Mouse (Mus musculus) CH12F3 (cell line): ENCODE measurements around the gene Pigv.
"Not testable (repeated sequence)": the region's sequence is repeated elsewhere in the genome, so short reads cannot be mapped to it uniquely, and the experiment has no call there.

Experiments used
- in situ Hi-C: fragments of 300-500 bp; cut with MboI; formaldehyde crosslinking; loops from 2 replicates; pipeline ENCODE4 v1.14.3; 2020; ENCODE audit warnings: low sequenced_read_pairs

Gene Pigv

DNA sequence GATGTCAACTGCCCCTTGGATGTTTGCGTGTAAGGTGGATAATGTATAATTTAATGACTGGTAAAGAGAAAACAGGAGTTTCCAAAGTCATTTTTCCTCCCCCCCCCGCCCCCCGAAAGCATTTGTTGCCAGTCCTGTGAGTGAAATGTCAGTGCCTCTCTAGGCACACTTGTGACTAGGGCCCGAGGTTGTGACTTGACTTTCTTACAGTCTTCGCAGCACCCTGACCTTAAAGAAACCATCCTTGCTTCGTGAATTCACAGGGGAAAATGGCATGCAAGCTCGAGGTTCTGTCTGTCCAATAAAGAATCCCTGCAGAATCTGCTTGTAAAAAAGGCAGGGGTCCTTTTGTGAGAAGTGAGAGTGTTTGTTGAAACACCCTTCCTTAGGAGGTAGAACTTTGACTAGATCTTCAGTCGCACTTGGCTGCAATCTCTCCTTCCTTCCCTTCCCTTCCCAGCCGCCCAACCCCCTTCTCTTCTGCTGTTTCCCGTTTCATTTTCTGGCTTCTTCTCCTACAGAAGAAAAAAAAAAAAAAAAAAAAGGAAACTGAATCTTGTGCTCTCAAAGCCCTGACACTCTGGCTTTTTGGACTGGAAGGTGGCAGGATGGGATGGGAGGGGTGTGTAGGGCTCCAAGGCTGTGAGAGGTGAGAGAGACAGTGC is 1.4 kb upstream of the Pigv start:
- in situ Hi-C loops, result no loop called here

DNA sequence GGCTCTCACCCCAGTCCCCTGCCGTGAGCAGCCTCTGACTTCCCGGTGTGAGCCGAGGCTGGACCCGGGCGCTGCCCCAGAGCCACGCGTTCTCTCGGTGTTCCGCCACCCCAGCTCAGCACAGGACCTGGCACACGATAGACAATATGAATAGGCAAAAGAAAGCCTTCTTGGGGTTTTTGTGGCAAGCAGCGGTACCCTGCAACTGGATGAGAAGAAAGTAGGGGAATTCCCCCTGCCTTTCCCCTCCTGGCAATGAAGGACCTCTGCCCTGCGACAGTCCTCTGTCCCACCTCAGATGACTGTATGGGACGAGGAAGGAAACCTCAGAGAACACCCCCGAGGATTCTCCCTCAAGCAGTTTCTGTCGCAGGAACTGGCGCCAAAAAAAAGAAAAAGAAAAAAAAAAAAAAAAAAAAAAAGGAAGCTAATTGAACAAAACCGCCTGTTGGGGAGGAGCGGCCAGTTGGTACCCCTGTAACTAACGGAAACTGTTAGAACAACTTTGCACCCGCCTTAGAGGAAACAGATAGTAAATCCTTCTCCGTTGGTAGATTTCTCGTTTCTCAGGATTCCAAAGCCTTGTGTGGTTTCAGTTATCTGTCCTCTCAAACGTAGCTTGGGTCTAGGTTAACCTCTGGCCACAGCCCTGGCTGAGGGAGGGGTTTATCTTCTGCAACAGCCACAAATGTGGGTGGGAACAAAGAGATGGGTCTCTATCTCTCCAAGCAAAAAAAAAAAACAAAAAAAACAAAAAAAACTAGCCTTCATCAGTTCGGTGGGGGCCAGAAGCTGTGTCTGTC is 599 bp upstream of the Pigv start:
- in situ Hi-C loops, result no loop called here

DNA sequence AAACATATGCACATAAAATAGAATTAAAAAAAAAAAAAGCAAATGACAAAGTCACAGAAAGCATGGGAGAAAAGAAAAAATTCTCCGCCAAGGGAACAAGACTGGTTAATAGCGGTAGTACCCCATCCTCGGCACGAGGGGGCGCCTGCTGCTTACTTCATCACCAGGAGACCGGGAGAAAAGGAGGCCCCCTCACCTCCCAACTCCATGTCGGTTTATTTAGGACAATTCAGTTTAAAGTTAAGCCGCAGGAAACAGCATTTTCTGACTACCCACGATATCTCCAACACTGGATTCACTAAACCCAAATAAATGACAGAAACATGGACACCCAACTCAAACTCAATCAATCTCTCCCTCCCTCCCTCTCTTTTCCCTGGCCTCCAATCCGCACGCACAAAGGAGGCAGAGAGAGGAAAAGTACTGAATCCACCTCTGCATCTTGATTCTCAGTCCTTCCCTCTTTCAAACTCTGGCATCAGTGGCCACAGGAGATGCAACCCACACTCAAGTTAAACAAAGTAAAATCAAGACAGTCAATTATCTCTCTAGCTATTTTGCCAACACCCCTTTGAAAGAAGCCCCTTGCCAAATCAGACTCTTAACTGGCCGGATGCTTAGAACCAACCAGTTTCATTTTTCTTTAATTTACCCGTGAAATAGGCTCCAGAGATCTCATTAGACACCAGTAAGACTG is 1.1 kb downstream of the Pigv start:
- in situ Hi-C loops, result no loop called here

DNA sequence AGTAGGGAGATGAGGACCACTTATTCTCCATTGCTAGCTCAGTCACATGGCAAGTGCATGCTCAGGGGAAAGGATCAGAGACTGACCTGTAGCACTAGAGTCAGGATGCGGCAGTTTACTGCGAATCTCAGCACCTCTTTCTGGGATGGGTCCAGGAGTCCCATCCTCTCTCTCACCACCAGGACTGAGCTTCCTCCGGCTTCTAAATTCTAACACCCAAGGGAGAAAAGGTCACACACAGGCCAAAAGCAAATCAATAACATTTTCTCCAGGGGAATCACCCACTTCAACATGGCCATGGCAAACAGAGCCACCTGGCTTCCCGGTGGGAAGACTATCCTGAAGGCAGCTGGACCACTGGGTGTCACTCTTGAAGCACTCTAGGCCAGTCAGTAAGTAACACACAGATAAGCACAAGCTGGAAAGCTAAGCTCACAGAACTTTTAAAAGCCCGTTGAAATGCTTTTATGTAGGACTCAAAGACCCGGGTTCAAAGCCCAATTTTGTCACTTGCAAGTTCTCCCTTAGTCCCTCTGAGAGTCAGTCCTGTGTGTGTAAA is 2.7 kb downstream of the Pigv start:
- in situ Hi-C loops, result loop anchor here (10.0 kb wide), 1 partner anchor 155 kb away; no protein-coding TSS in a partner anchor

DNA sequence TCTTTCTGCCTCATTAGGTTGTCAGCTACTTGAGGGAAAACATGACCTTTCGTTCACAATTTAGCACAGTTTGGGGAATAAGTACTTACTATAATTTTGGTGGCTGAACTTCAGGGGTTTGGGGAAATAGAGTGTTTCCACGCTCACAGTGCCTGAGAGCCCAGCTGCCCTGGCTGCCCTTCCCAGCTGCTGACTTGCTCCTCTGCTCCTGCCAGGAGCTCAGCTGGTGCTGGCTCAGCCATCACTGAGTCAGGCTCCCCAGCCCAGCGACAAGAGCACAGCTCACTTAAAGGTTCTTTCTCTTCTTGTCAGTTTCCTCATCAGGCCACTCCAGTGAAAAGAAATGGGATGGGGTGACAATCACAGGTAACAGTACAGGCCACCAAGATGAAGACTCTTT is 3.9 kb downstream of the Pigv start:
- in situ Hi-C loops, result loop anchor here (10.0 kb wide), 1 partner anchor 156 kb away; no protein-coding TSS in a partner anchor

DNA sequence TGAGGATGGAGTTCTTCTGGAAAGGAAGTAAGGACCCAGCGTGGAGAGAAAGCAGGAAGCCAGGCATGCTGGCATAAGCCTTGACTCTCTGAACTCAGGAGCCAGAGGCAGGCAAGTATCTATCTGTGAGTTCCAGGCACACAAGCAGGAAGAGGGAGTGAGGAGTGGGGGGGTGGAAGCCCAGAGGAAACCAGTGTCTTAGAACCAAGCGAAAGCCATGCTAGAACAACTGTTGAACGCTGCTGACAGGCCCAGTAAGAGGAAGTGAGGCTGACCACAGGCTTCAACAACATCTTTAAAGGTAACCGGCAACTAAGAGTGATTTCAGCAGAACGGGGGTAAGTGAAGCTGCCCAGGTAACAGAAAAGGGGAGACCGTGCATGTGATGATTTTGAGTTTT is 6.2 kb downstream of the Pigv start:
- in situ Hi-C loops, result loop anchor here (10.0 kb wide), 1 partner anchor 159 kb away; no protein-coding TSS in a partner anchor

DNA sequence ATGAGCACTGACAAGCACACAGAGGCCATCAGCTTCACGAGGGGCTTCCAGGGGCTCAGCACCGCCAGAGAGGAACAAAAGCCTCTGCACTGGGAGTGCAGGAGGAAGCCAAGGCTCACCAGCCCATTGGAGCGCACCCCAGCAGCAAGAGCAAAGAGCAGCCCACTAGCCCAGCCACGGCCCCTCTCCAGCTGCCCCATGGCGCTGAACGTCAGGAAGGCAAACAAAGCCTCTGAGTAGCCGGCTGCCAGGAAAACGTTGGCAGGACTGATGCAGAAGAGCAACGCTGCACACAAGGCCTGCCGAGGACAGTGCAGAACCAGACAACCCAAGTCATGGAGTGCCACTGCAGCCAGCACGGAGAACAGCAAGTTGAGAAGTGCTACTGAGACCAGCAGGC is 7.3 kb downstream of the Pigv start:
- in situ Hi-C loops, result loop anchor here (10.0 kb wide), 1 partner anchor 160 kb away; no protein-coding TSS in a partner anchor

DNA sequence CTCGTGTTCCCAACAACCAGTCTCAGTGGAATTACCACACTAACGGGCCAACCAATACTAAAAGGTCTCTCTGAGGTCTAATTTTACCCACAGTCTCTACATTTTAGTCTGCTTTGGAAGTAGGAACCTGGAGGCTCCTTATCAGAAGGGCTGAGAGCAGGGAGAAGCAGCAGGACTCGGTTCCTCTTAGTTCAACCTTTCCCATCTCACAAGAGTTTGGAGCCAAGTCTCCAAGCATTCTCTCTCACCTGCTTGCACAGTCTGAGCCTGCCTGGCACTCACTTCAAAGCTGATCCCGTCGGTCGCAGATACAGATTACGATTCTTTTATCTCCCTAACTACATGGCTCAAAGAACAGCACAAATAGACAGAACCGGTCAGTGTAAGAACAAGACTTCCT is 9.5 kb downstream of the Pigv start:
- in situ Hi-C loops, result loop anchor here (10.0 kb wide), 1 partner anchor 162 kb away; no protein-coding TSS in a partner anchor

DNA sequence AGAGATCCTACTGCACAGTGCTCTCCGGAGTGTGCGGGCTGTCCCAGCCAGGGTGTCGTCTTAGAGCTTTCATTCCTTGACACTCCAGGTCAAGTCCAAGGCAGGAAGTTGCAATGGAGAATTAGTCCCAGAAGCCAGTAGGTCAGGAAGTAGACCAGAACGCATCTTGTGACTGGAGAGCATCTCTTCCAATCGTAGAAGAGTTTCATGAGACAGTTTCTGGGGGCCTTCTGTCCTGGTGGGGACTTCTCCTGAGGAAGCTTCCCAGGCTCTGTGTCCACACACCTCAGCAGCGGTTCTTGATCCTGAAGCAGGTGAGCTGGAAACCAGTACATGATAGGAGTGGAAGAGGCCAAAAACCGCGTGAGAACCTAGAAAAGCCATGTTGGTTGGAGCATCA is 10.0 kb downstream of the Pigv start:
- in situ Hi-C loops, result loop anchor here (10.0 kb wide), 1 partner anchor 162 kb away; no protein-coding TSS in a partner anchor

DNA sequence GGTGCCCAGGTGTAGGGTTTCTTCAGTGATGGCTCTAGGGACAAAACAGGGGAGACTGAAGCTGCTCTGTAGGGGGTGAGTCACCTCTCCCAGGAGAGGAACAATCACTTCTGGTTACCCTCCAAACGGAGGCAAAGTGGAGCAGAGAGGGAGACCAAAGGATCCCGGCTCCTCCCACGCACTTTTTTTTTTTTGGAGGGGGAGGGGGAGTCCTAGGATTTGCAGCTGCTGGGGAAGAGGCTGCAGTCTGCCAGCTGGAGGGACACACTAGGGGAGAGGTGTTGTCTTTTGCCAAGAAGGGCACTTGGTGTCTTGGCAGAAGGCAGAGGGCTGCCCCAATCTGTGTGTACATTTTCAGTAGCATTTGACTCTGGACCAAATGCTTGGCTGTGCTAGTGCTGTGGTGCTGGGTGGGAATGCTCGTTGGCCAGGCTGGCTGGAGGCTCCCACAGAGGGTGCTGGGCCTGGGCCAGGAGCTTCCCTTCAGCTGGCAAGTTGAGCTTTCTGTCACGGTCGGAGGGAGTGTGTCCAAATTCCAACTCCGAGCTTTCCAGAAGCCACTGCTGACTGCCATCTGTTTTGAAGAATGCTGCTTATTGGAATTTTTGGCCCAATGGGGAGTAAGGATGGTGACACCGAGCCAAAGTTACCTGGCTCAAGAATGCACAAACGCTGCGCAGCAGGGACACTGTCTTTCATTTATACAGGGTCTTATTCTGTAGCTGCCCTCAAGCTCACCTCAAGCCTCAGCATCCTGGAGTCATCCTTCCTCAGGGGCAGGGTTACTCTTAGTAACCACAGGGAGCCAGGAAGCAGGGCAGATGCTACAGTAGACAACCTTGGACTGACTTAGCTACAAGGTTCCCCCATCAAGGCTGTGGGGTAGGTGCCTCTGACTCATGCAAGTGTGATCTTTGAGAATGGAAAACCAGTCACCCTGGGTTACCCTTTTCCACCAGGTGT is 12.0 kb downstream of the Pigv start:
- in situ Hi-C loops, result loop anchor here (10.0 kb wide), 1 partner anchor 164 kb away; no protein-coding TSS in a partner anchor

DNA sequence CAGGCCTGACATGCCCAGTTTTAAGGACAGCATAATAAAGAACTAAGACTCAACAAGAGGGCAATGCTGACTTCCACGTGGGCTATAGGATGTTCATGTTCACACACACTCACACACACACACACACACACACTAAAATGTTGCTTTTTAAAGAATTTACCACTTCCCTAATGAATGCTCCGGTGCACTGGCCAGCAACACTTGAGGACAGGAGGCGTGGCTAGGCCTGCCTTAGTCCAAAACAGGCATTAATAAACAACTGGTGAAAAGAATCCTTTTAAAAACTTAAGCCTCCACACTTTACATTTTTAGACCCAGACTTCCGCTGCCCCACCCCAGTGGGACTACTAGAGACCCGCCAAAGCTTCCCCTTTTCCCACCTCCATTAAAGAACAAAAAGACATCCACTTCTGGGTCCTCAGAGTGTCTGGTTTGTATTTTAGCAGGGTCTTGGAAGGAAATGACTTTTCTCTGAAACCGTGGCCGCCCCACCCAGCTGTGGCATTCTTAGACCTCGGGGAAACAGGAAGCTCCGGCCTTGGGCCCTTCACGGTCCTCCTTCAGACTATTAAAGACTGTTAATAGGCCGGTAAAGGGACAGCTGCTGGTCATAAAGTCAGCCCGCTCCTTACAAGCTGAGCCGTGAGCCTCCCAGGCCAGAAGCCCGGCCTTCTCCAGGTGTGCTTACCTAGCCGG is 12.8 kb downstream of the Pigv start:
- in situ Hi-C loops, result loop anchor here (10.0 kb wide), 1 partner anchor 165 kb away; no protein-coding TSS in a partner anchor

DNA sequence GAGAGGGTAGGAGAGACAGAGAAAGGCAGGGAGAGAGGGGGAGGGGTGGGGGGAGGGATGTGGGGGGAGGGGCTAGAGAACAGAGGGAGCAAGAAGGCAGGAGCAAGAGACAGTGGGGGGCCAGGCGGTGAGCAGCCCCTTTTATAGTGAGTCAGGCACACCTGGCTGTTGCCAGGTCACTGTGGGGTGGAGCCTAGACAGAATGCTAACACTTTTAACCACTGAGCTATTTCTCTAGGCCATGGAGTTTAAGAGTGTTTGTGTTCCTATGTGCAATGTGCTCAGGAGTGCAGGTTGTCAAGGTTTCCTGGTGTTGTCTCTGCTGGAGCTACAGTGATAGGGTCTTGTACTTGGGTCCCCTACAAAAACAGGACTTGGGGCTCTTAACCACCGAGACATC is 13.7 kb downstream of the Pigv start:
- in situ Hi-C loops, result no loop called here

DNA sequence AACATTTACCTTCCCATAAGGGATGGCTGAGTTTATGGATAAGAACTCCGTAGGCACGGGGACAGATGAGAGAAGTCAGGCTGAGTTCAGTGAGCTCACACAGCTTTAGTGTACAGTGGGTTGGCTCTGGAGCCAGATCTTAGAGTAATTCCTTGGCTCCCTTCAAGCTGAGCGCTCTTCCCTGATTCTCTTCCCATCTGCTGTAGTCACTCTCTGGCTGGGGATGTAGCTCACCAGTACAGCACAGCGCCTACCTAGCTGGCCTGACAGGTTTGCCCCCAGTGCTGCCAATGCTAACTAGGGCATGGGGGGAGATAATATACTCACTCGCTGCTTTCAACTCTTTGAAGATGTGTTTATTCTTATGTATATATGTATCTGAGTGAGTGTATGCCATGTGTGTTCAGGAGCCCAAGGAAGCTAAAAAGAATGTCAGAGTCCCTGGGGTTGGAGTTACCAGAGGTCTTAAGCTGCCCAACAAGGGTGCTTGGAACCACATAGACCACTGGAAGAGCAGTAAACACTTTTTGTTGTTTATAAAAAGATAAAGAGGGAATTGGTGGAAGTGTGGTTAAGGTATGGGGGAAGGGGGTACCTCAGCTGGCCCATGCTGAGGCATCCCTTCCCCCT is 14.5 kb downstream of the Pigv start:
- in situ Hi-C loops, result no loop called here

DNA sequence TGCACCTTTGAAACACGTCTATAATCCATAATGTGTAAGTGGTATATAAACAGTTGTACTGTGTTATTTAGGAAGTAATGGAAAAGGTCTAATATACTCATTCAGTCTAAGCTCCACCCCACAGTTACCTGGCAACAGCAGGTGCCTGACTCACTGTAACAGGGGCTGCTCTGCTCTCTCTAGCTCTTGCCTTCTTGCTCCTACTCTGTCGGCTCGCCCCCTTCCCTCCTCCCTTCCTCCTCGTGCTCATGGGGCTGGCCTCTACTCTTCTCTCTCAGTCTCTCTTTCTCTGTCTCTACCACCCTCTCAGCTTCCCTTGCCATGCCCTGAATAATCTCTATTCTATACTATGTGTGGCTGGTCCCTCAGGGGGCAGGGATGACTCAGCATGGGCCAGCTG is 15.4 kb downstream of the Pigv start:
- in situ Hi-C loops, result no loop called here

DNA sequence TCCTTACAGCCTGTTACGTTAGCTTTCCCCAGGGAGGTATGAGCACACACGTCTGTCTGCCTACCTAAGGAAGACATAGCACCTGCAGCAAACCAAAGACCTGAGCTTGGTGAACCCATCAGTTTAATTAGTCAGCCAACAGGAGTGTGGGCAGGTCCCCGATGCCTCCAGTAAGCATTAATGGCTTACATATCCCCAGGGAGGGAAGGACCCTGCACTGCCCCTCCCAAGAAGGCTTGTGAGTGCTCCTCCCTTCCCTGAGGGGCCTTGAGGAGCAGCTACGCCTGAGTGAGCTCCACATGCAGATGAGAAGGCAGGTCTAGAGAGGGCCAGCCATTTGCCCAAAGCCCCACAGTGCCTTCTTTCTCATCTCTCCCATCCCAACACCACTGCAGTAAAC is 16.2 kb downstream of the Pigv start:
- in situ Hi-C loops, result no loop called here

DNA sequence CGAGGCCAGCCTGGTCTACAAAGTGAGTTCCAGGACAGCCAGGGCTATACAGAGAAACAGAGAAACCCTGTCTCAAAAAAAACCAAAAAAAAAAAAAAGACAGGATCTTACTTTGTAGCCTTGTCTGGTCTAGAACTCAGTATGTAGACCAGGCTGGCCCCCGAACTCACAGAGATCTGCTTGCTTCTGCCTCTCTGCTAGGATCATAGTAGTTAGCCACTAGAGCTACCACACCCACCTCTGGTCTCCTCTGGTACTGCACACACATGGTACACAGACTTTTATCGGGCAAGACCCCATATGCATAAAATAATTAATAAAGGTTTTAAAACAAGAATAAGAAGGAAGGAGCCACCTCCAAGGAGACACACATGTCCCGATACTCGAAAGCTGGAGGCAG is 18.4 kb downstream of the Pigv start:
- in situ Hi-C loops, result not testable (repeated sequence)

DNA sequence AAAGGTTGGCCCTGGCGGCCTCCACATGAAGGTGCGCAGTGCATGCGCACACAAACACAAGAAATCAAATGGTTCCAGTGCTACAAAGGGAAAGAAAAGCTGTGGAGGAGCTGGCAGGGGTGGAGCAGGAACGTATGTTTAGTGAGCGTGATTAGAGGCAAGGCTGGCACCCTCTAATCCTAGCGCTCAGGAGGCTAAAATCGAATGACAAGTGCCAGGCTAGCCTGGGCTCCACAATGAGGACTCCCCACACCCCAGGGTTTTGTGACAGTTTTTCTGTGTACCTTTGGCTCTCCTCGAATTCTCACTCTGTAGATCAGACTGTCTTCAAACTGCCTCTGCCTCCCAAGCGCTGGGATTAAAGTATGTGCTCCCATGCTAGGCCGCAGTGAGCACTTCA is 19.7 kb downstream of the Pigv start:
- in situ Hi-C loops, result no loop called here

DNA sequence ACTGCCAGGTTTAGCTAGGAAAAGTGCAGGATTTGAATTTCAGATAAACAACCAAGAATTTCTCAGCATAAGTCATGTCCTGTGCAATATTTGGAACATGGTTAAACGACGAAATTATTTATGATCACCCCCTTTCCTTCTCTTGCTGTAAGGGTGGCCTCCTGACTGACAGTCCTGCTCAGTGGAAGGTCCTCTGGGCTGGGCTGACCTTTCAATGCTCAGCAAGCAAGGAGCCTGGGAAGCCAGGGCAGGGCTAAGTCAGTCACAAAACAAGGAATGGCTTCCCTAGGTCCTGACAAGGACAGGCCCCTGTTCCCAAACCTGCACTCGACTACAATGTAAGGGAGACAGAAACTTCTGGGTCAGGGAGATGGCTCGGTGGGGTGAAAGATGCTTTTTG is 20.5 kb downstream of the Pigv start:
- in situ Hi-C loops, result no loop called here

DNA sequence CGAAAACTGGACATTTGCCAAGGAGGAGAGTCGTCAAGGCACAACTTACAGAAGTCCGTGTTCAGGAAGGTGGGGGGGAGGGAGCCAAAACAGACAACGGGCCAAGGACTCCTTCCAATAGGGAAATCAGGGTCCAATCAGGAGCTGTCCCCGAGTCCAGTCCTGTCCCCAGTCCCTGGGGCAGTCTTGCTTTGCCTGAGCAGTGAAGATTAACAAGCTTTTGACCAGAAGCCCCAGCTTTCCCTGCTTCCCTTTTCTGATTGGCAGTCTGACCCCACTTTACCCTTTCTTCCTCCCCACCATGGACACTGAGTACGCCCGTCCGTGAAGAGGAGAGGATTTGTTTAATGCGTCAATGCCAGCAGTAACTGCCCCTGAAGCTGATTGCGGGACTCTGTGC is 21.0 kb downstream of the Pigv start:
- in situ Hi-C loops, result no loop called here
